Mouse (Mus musculus): ENCODE results near the gene Vsnl1.

- TF ChIP-seq POLR2A (IDR thresholded peaks at IDR 0.05; ENCODE audit: low read depth, low read length) (no peak), CTCF (conservative IDR thresholded peaks at IDR 0.05; ENCODE audit: insufficient read depth, insufficient read length, low read depth, low read length) (no peak)
Observed at GRCm38 (mm10) chr12:11433716-11434115, 2.7 kb downstream of the Vsnl1 start.
